Mouse (Mus musculus) ES-CJ7 (cell line): ENCODE measurements at regions not wholly inside any gene's neighbourhood (a gene's known extent, or its start where the extent isn't known, plus 50 kb on each side); places are given as distances from the start of the nearest gene placed in this dataset.

Source experiments
- DNase-seq: peaks from one replicate; pipeline ENCODE4 v3.0.0; 2011; ENCODE audit warnings: low read depth, low spot score

GRCm38 (mm10) chr6:109370286-109370685 lies 541.8 kb downstream of the Edem1 start:
- no peak for DNase-seq

DNA sequence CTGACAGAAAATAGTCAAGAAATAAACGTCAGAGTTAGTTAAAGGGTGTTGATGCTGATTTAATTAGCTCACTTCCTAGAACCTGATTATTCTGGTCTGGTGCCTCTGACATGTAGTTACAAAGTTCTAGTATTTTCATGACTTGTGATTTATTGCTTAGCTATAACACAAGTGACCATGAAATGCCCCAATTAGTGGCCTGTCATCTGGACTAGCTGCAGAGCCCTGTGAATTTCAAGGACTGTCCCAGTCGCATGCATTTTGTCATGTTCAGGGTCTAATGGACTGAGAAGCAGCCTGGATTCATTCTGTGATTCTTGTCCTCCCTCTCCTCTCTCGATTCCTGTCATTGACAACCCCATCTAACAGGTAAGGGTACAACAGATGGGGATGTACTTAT lies 543.5 kb downstream of the Edem1 start:
- DNase-seq: no peak

- DNase-seq: no peak
Observed at GRCm38 (mm10) chr6:109387212-109387611, 558.8 kb downstream of the Edem1 start.

GRCm38 (mm10) chr6:109389781-109390180 lies 561.3 kb downstream of the Edem1 start:
- no peak for DNase-seq

DNA sequence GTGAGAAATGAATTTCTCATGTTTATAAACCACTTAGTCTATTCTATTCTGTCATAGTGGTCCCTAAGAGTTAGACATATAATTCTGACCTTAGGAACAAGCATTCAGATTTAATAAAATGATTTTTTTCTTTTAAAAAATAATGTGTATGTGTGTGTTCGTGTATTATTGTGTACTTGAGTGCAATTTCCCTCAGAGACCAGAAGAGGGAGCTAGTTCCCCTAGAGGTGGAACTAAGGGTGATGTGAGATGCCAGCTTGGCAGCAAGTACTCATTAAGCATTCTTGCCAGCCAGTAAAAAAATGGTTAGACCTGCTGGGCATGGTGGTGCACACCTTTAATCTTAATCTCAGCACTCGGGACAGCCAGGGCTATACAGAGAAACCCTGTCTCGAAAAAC lies 570.2 kb downstream of the Edem1 start:
- peak; percentile 53 for DNase-seq

DNA sequence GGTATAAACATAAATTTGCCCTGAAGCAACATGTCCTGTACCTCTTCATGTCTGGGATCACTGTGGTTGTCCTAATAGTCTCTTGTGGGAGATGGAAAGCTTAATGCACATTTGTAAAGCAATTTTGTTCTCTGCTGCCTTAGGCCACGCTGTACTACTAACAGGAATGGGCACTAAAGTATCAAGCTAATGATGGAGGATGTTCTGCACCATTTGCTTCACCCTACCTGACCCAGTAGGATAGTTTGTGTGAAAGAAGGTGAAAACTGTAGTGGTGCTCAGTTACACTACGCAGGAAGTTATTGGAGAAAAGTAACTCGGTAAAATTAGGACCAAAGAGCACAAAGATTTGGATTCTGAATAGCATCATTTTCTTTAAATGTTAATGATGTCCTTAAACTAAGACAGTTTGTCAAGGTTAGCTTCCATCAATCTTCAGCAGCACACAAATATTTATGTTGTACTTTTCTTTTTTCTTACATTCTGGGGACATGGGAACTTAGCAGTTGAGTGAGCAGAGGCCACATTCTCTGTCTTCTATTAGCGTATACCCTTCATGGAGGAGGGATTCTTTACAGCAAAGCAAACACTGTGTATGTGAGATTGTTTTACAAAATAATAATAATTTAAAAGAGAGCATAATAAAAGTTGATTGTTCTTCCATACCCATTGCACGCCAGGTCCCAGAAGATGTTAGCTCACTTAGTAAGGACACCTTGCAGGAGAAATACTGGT lies 591.2 kb downstream of the Edem1 start:
- no peak for DNase-seq

GRCm38 (mm10) chr6:109433596-109433995 lies 605.2 kb downstream of the Edem1 start:
- DNase-seq: no peak
